Mouse (Mus musculus) small intestine, adult 2 months (tissue): Measurements from ENCODE around the gene Defb43. TPM values are rescaled to one million over a fixed set of nuclear protein-coding genes. Genes with fewer than 3 reads are reported as not detected.

ENCODE experiments used
- H3K27ac ChIP-seq: fragments of 200-500 bp; 2 replicates; pipeline ENCODE4 v1.5.1; 2012; ENCODE audit warnings: low read depth, low read length, control low read depth, inconsistent platforms; ENCODE audit not compliant: insufficient read depth
- H3K27me3 ChIP-seq: fragments of 200-500 bp; 2 replicates; pipeline ENCODE4 v1.6.1; 2012; ENCODE audit warnings: mild to moderate bottlenecking, moderate library complexity, low read length, inconsistent platforms; ENCODE audit not compliant: control insufficient read depth, insufficient read depth
- H3K36me3 ChIP-seq: fragments of 200-500 bp; 2 replicates; pipeline ENCODE4 v1.6.1; 2012; ENCODE audit warnings: mild to moderate bottlenecking, low read length, control low read depth, inconsistent platforms; ENCODE audit not compliant: control insufficient read depth, insufficient read depth
- H3K4me1 ChIP-seq: fragments of 200-500 bp; 2 replicates; pipeline ENCODE4 v1.6.1; 2012; ENCODE audit warnings: low read length, inconsistent platforms, mixed read lengths; ENCODE audit not compliant: control insufficient read depth, insufficient read depth, insufficient read length
- H3K4me3 ChIP-seq: fragments of 200-500 bp; 2 replicates; pipeline ENCODE4 v1.5.1; 2012; ENCODE audit warnings: low read depth, mild to moderate bottlenecking, control low read depth, inconsistent platforms, low read length, moderate library complexity
- CTCF ChIP-seq: fragments of 200-500 bp; IDR thresholded peaks from 2 replicates; pipeline ENCODE4 v1.5.1; 2012; ENCODE audit warnings: low read depth, mild to moderate bottlenecking, control low read depth, inconsistent platforms, low read length, moderate library complexity, mixed read lengths; ENCODE audit not compliant: insufficient replicate concordance, insufficient read length; ENCODE audit errors: extremely low read depth
- POLR2A ChIP-seq: fragments of 200-500 bp; IDR thresholded peaks from 2 replicates; pipeline ENCODE4 v1.6.1; 2012; ENCODE audit warnings: low read depth, mild to moderate bottlenecking, control low read depth, inconsistent platforms, low read length, moderate library complexity
- WGBS: fragments of 180-500 bp; shearing (Covaris S2); methylation state at CpG from one replicate; pipeline ENCODE4 v1.1.7; 2018; 5-methylcytosine and 5-hydroxymethylcytosine counted together
- polyA plus RNA-seq: library from polyadenylated mRNA; depleted of rRNA; stranded (reverse); fragments of >200 nt; gene quantifications from 2 replicates; pipeline ENCODE4 v1.2.3, GENCODE M21; 2012; rRNA removed

Defb43 gene
- polyA plus RNA-seq, 1 experiment, result not detected

DNA sequence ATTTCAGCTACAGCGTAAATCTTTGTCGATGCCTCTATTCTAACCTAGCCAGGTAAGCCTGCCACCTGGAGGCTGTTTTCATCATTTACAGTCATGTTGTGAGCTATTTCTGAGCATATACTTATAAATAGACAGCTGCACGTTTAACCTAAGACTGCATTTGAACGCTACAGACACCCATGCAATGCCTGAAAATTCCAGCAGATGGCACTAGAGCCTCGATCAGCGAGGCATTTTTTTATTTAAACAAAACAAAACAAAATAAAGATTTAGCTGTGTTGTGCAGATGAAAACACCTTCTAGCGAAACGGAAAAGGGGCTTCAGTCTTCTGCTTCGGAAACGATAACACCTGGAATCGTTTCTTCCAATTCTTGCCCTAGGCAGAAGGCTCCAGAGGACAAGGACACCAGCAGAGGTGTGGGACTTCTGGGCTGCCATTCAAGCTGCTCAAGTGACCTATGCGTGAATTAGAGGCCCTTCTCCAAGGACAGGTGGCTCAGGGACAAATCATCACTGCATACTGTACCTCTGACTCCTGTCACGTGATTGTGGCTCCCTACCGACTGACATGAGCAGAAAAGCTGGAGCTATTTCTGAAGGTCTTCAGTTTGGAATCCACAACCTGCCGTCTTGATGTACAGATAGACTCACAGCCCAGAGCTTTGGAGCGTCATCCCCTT lies 55.2 kb downstream of the Defb43 start:
- H3K27me3 ChIP-seq, result 0 out of 2 replicates have a peak, but pooled peaks cover 2% of the 10 kb centered on the region
- no peaks in the 10 kb centered on the region for H3K36me3 ChIP-seq
- no peak for TF ChIP-seq POLR2A
- TF ChIP-seq CTCF, result peak; percentile 24; the same call in 1 of the 2 replicates
- WGBS, result 22% methylated on average over 16 of the region's 16 CpGs
- H3K4me3 ChIP-seq, result no peak overlapping the region
- no peaks in the 10 kb centered on the region for H3K4me1 ChIP-seq
- no peak overlapping the region for H3K27ac ChIP-seq

Other genes with a start within 250 kb of the Defb43 start
- 1.5 and 2.6 TPM in 2 replicates for gene Wdfy2, start 174.1 kb upstream of the Defb43 start, polyA plus RNA-seq
- not detected in 2 replicates for gene Defb48, start 27.3 kb upstream of the Defb43 start, polyA plus RNA-seq
- not detected in 2 replicates for gene Defb47, start 13.7 kb upstream of the Defb43 start, polyA plus RNA-seq
- gene Defb42, start 35.2 kb downstream of the Defb43 start, polyA plus RNA-seq, result not detected in 2 replicates
- gene Defb30, start 38.2 kb downstream of the Defb43 start, polyA plus RNA-seq, result not detected in 2 replicates